Mouse (Mus musculus): ENCODE results near the gene Thap8. TPM values are rescaled to one million over a fixed set of nuclear protein-coding genes. Genes with fewer than 3 reads are reported as not detected.

Thap8 gene
- polyA plus RNA-seq, 1 experiment from 2014 or later, result not detected

DNA sequence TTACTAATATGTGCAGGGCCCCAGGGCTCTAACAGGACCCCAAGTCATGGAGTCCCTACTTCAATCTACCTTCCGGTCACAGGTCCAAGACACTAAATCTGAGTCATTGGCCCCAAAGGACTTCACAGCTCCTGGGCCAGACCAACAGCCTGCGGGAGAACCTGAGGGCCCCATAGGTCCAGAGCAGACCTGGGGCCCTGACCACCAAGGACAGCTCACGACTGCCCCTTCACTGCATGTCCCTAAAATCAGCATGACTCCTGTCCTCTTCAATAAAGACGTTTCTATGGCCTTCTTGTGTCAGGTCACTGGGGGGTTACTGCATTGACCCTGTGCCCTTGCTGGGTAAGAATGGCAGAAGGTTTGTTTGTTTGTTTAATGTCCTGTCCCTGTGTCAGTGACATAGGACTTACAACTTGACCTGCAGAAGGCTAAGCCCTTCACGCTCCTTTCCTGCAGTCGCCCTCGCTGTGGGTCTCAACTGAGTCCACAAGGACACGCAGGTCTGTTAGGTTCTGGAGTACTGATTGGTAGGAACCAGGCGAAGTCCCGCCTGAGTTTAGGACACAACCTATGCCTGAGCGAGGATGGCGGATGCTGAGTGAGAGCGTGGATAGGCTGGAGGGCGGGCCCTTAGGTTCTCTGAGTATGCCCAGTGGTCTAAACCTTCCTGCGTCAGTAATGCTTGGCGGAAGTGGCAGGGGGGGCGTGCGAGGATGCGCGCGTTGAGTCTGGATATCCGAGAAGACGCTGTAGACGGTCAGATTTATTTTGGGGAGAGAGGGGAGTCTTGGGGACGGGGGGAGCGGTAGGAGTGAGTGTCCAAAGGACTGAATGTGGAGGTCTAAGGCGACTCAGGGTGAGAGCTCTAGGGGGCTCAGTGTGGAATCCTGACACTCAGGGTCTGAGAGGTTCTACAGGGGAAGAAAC lies 28.4 kb downstream of the Thap8 start, which contains the start of gene Alkbh6:
Gene Alkbh6, plus strand, starts transcription at position 642 of the 930 bp plus-strand sequence.
- no peaks in the 10 kb centered on the region for H3K27me3 ChIP-seq (replicated peaks)

DNA sequence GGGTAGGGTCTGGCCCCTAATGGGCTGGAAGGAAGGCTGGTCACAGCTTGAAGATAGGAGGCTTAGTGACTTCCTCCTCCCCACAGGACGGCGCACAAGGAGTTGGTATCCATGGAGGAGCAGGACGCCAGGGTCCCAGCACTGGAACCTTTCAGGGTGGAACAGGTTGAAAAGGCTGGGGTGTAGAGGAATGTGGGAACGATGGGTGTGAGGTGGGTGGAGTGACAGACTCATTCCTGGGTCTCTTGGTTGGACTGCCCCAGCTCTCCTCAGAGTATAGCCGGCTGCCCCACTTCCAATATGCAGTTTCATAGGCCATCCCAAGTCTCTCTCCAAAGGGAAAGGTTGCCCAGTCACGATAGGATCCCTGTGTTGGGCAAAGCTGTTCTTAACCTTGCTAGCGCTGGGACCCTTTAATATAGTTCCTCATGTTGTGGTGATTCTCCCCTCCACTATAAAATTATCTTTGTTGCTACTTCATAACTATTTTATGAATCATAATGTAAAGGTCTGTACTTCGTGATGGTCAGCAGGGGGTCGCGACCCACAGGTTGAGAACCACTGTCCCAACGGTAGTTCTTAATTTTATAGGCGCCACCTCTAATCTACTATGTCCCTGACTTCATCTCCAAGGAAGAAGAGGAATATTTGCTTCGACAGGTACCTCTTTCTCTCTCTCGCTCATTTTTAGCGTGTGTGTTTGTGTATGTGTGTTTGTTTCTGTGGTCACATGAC lies 29.7 kb downstream of the Thap8 start:
- no peaks in the 10 kb centered on the region for H3K9me3 ChIP-seq (replicated peaks)
- peak overlapping the region; percentile 67; the same call in 1 of the 2 replicates for H3K9ac ChIP-seq
- ATAC-seq, result no peak
- 45% methylated on average over 15 of the region's 15 CpGs for WGBS (ENCODE audit: insufficient replicate concordance)
- peak overlapping the region; percentile 88 for H3K4me2 ChIP-seq
- no peak overlapping the region for H3K27ac ChIP-seq
- peak overlapping the region; percentile 67 for H3K4me3 ChIP-seq
- no peaks in the 10 kb centered on the region for H3K27me3 ChIP-seq (replicated peaks)
- peaks cover 24% of the 10 kb centered on the region for H3K4me1 ChIP-seq
- peaks cover 12% of the 10 kb centered on the region; the same call in 1 of the 2 replicates for H3K36me3 ChIP-seq

More for the DNA sequence above, 28.4 kb downstream of the Thap8 start, which contains the start of gene Alkbh6:
- Histone ChIP-seq H3K9ac (peak within 1 kb of the TSS; percentile 67), H3K36me3 (peaks cover 12% of the 10 kb centered on the region; the same call in 1 of the 2 replicates), H3K4me1 (peaks cover 20% of the 10 kb centered on the region), H3K4me2 (peak within 1 kb of the TSS; percentile 88), H3K27ac (0 out of 2 replicates have a peak within 1 kb of the TSS, but pooled peaks have one; percentile 12), H3K9me3 (replicated peaks) (no peaks in the 10 kb centered on the region), H3K4me3 (peak within 1 kb of the TSS; percentile 67)
- WGBS (ENCODE audit: insufficient replicate concordance), result 4% methylated on average over 27 of the region's 27 CpGs
- ATAC-seq, result peak; percentile 99

- no peak overlapping the region for H3K4me3 ChIP-seq
- H3K9me3 ChIP-seq (replicated peaks), result no peaks in the 10 kb centered on the region
- no peak for ATAC-seq
- H3K9ac ChIP-seq, result no peak overlapping the region
- H3K36me3 ChIP-seq, result peaks cover 12% of the 10 kb centered on the region; the same call in 1 of the 2 replicates
- WGBS (ENCODE audit: insufficient replicate concordance), result 75% methylated on average over 12 of the region's 12 CpGs
- H3K27ac ChIP-seq, result no peak overlapping the region
- no peaks in the 10 kb centered on the region for H3K27me3 ChIP-seq (replicated peaks)
- H3K4me2 ChIP-seq, result no peak overlapping the region
- H3K4me1 ChIP-seq, result peaks cover 30% of the 10 kb centered on the region
These were observed 30.2 kb downstream of the Thap8 start for GRCm38 (mm10) chr7:30310136-30310535.

- 59% methylated on average over 27 of the region's 27 CpGs for WGBS (ENCODE audit: insufficient replicate concordance)
- Histone ChIP-seq H3K36me3 (peaks cover 12% of the 10 kb centered on the region; the same call in 1 of the 2 replicates), H3K27me3 (replicated peaks) (no peaks in the 10 kb centered on the region), H3K4me2 (peak overlapping the region; percentile 42), H3K9ac (no peak overlapping the region), H3K9me3 (replicated peaks) (no peaks in the 10 kb centered on the region), H3K27ac (no peak overlapping the region), H3K4me3 (peak overlapping the region; percentile 17; the same call in 1 of the 2 replicates), H3K4me1 (peaks cover 26% of the 10 kb centered on the region)
- ATAC-seq, result no peak
These were observed 33.9 kb downstream of the Thap8 start for GRCm38 (mm10) chr7:30313666-30314320.

DNA sequence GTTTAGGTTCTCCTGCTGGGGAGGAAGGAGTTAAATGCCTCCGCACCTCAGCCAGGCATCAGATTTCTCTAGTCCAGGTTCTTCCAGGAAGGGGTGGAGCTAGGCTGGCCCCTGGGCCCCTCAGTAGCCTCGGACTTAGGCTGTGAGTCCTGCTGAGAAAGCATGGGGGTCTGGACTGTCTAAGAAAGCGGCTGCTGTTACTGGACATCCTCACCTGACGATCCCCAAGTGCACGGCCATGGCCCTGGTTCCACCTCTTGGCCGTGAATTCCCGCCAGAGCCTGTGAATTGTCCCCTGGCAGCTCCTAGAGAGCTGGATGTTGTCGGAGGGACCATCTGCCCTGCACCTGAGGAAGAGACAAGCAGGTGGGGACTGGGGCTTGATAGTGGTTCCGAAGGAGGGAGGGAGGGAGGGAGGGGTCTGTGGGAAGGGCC lies 34.8 kb downstream of the Thap8 start, which contains the start of gene Syne4:
Gene Syne4, plus strand, starts transcription at position 87 of the 435 bp plus-strand sequence.
- Histone ChIP-seq H3K36me3 (peaks cover 12% of the 10 kb centered on the region; the same call in 1 of the 2 replicates), H3K4me3 (peak within 1 kb of the TSS; percentile 26), H3K27ac (no peak within 1 kb of the TSS), H3K9ac (peak within 1 kb of the TSS; percentile 10; the same call in 1 of the 2 replicates), H3K9me3 (replicated peaks) (no peaks in the 10 kb centered on the region), H3K27me3 (replicated peaks) (no peaks in the 10 kb centered on the region), H3K4me2 (peak within 1 kb of the TSS; percentile 46), H3K4me1 (peaks cover 20% of the 10 kb centered on the region)
- peak; percentile 11; the same call in 1 of the 2 replicates for ATAC-seq
- WGBS (ENCODE audit: insufficient replicate concordance), result 11% methylated on average over 9 of the region's 9 CpGs

DNA sequence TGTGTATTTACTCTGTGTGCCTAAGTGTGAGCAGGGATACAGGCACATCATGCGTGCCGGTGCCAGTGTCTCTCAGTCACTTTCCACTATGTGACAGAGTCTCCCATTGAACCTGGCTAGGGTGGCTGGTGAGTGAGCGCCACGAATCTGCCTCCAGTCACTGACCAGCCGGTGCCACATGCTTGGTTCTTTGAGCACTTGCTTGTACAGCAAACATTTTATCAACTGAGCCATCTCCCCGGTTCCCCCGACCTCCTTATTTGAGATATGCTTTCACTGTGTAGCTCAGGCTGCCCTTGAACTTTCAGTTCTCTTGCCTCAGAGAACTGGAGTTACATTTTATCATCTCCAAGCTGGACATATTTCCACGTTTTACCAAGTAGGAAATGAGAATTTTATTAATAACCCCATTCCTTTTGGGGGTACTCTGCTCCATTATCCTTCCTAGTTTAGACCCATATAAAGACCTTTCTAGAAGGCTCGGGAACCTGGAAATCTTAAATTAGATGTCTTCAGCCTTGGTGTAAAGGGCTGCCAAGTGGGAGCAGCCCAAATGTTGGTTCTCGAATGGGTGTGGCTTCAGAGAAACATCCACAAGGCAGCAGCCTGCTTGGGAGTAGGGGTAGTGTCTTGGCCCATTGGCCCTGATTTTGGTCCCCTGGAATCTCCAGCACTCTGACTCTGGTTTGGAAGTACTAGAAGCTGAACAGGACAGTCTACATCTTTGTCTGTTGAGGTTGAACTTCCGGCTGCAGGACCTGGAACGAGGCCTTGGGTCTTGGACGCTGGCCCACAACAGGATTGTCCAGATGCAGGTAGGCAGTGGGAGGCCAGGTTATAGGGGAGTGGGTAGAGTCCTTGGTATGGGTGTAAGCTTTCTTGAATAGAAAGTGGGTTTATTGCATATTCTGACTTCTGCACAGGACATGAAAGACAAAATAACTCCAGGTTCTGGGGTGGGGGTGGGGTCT lies 36.0 kb downstream of the Thap8 start:
- Histone ChIP-seq H3K36me3 (peaks cover 8% of the 10 kb centered on the region; the same call in 1 of the 2 replicates), H3K9ac (no peak overlapping the region), H3K4me2 (peak overlapping the region; percentile 46), H3K27me3 (replicated peaks) (no peaks in the 10 kb centered on the region), H3K4me3 (peak overlapping the region; percentile 26; the same call in 1 of the 2 replicates), H3K4me1 (peaks cover 27% of the 10 kb centered on the region), H3K27ac (no peak overlapping the region), H3K9me3 (replicated peaks) (no peaks in the 10 kb centered on the region)
- 52% methylated on average over 13 of the region's 13 CpGs for WGBS (ENCODE audit: insufficient replicate concordance)
- no peak for ATAC-seq

DNA sequence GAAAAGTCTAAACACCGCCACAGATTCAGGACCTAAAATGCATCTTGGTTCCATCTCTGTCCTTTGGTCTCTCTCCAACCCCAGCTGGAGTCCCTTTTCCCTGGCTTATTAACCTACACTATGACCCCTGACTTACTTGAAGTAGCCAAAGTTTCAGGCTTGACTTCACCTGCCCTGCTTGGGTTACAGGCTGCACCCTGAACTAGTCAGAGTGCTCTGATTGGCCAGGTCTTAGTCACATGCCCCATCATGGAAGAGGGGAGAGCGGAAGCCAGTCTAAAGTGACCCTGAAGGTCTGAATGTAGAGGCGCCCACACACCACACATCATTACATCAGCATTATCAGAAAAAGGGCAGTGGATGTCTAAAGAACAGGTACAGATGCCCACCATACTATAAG lies 38.2 kb downstream of the Thap8 start:
- Histone ChIP-seq H3K9me3 (replicated peaks) (no peaks in the 10 kb centered on the region), H3K27me3 (replicated peaks) (no peaks in the 10 kb centered on the region), H3K36me3 (no peaks in the 10 kb centered on the region), H3K27ac (no peak overlapping the region), H3K4me2 (no peak overlapping the region), H3K4me3 (no peak overlapping the region), H3K4me1 (peaks cover 41% of the 10 kb centered on the region), H3K9ac (no peak overlapping the region)
- 80% methylated on average over 3 of the region's 3 CpGs for WGBS (ENCODE audit: insufficient replicate concordance)
- no peak for ATAC-seq

DNA sequence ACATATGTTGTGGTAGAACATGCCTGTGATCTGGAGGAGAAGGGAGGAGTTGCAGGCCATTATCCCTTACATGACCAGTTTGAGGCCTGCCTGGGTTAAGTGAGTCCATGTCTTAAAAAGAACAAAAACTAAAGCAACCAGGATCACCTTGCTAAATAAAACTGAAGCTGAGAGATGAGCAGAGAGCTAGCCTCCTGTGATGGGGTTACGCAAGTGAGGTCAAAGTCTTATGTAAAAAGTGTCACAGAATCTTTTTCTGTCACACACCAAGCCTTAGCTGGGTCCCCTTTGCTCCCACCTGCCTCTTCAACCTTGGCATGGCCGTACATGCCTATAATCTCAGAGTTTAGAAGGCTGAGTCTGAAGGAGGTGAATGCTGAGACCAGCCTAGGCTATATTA lies 41.1 kb downstream of the Thap8 start:
- Histone ChIP-seq H3K4me3 (peak overlapping the region; percentile 82), H3K27me3 (replicated peaks) (peaks cover 3% of the 10 kb centered on the region; the same call in 1 of the 2 replicates), H3K27ac (no peak overlapping the region), H3K36me3 (no peaks in the 10 kb centered on the region), H3K4me1 (peaks cover 32% of the 10 kb centered on the region), H3K4me2 (peak overlapping the region; percentile 94), H3K9ac (peak overlapping the region; percentile 86), H3K9me3 (replicated peaks) (no peaks in the 10 kb centered on the region)
- 79% methylated on average over 2 of the region's 2 CpGs for WGBS (ENCODE audit: insufficient replicate concordance)
- no peak for ATAC-seq

DNA sequence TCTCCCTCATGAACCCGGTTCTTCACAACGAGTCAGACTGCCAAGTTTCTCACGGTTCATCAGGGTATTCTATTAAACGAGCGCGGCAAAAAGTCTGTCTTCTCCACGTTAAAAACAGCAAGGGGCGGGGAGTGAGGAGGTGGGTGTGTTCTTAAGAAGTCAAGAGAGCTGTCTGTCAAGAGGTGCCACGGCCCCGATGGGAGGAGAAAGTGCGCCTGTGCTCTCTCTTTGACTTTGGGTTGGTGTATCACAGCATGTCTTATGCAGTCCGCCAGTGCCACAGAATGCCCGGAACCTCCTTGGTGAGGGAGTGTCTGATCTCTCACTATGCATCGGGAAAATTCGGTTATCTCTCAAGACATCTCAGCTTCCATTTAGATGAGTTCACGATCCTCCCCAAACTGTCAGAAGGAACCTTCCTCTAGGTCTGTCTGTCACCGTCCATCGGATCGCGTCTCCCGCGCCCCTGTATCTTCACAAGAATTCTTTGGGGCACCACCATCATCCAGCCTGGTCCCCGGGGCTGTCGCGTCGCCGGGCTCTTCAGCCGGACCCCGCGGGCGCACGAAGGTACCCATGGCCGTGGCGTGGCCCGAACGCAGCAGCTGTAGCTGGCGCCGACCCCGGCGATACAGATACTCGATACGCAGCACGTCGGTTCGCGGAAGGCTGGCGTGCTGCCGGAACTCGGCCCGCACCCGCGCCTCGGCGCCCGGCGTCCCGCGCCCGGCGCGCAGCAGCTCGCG lies 41.8 kb downstream of the Thap8 start, which contains the start of gene E130208F15Rik:
Gene E130208F15Rik, plus strand, starts transcription at position 202 of the 746 bp plus-strand sequence.
- Histone ChIP-seq H3K36me3 (no peaks in the 10 kb centered on the region), H3K9me3 (replicated peaks) (no peaks in the 10 kb centered on the region), H3K4me1 (peaks cover 32% of the 10 kb centered on the region), H3K27me3 (replicated peaks) (peaks cover 3% of the 10 kb centered on the region; the same call in 1 of the 2 replicates), H3K4me3 (peak within 1 kb of the TSS; percentile 82), H3K27ac (peak within 1 kb of the TSS; percentile 87), H3K4me2 (peak within 1 kb of the TSS; percentile 94), H3K9ac (peak within 1 kb of the TSS; percentile 86)
- WGBS (ENCODE audit: insufficient replicate concordance), result under 1% methylated on average over 63 of the region's 63 CpGs
- peak; percentile 72 for ATAC-seq

GRCm38 (mm10) chr7:30322285-30322667 lies 42.4 kb downstream of the Thap8 start:
- H3K9me3 ChIP-seq (replicated peaks), result no peaks in the 10 kb centered on the region
- peak; percentile 97 for ATAC-seq
- H3K27ac ChIP-seq, result peak overlapping the region; percentile 87
- peak overlapping the region; percentile 82 for H3K4me3 ChIP-seq
- peaks cover 32% of the 10 kb centered on the region for H3K4me1 ChIP-seq
- no peaks in the 10 kb centered on the region for H3K36me3 ChIP-seq
- peak overlapping the region; percentile 94 for H3K4me2 ChIP-seq
- peaks cover 6% of the 10 kb centered on the region for H3K27me3 ChIP-seq (replicated peaks)
- WGBS (ENCODE audit: insufficient replicate concordance), result 0% methylated on average over 20 of the region's 20 CpGs
- H3K9ac ChIP-seq, result peak overlapping the region; percentile 86

Data from liver, embryonic 12.5 days (tissue).